Mouse (Mus musculus) kidney, adult 2 months (tissue): ENCODE data around the gene Mcm10.

Experiments
- CTCF ChIP-seq: fragments of 200-500 bp; conservative IDR thresholded peaks from 2 replicates; pipeline ENCODE4 v1.5.1; 2011; ENCODE audit warnings: low read depth, mild to moderate bottlenecking, control low read depth, low read length, moderate library complexity, mixed read lengths; ENCODE audit not compliant: insufficient read depth, insufficient read length
- POLR2A ChIP-seq: fragments of 200-500 bp; IDR thresholded peaks from one replicate; pipeline ENCODE4 v1.6.1; 2011; ENCODE audit warnings: low read depth, low read length, control low read depth

DNA sequence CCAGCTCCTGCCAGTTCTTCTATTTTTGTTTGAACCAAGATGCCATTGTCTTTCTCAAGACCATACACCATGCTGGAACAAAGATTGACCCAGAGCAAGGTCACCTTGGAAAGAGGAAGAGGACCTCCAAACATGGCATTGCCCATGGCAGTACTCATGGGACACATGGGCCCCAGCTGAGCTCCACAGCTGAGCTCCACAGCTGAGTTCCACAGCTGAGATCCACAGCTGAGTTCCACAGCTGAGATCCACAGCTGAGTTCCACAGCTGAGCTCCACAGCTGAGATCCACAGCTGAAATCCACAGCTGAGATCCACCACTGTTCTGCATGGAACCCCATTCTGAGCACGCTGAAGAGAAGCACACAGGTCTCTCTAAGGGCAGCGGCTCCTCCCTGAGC, 61.6 kb downstream of the Mcm10 start:
- TF ChIP-seq POLR2A (no peak), CTCF (no peak)
